Mouse (Mus musculus) gastrocnemius, postnatal 36 days (tissue): Measurements from ENCODE around the gene Slc35f4. TPM values are rescaled to one million over a fixed set of nuclear protein-coding genes. Genes with fewer than 3 reads are reported as not detected.
"Not testable (repeated sequence)": the region's sequence is repeated elsewhere in the genome, so short reads cannot be mapped to it uniquely, and the experiment has no call there.

Experiments
- DNase-seq, 2 experiments: peaks; one replicate each; pipeline ENCODE4 v3.0.0; 2022
- intact Hi-C: fragments of 180-260 bp; cut with DNase I; formaldehyde crosslinking; loops from one replicate; pipeline ENCODE4 v1.15.1; 2025
- microRNA-seq, 2 experiments: library from miRNA; unstranded; fragments of <30 nt; microRNA quantifications; one replicate each; pipeline ENCODE4 v1.2.0; 2021
- total RNA-seq, 2 experiments: library from RNA; stranded (reverse); gene quantifications; 2 replicates each; pipeline ENCODE4 v1.2.3; 2021

Gene Slc35f4
- total RNA-seq, 2 experiments from 2014 or later: not detected

DNA sequence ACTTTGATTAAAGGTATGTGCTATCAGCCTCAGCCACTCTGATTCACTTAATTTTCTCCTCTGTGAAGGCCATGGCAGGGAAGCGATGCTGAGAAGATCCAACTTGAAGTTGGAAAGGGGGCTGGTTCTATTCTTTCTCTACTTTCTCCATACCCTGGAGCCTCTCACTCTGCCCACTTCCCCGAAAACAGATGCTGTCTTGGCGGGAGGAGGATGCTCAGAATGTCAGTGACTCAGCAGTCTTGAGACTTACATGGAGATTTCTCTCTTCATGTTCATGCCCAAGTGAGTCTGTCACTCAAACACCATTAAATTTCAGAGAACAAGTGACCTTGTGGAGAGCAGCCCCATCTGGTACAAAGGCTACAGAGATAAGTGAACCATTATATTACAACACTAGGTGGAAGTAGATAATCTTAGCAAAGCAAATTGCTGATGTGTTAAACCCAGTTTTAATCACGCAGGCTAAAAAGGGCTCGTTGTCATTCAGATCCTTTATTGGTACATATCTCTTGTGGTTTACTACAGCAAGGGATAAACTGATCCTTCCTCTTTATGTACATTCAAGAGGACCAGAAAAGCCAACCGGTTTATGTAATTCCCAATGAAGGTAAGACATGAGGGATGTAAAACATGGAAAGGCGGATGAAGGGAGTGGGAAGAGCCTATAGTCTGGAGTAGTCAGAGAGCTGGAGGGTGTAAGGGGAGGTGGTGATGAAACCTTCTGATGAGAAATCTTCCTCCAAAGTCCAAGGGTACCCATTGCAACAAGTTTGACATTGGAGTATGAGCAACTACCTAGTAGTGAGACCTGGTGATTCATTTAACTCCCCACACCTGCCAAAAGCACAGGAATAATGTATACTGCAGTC lies 241.8 kb downstream of the Slc35f4 start:
- no peak for DNase-seq
- intact Hi-C loops: no loop called here

DNA sequence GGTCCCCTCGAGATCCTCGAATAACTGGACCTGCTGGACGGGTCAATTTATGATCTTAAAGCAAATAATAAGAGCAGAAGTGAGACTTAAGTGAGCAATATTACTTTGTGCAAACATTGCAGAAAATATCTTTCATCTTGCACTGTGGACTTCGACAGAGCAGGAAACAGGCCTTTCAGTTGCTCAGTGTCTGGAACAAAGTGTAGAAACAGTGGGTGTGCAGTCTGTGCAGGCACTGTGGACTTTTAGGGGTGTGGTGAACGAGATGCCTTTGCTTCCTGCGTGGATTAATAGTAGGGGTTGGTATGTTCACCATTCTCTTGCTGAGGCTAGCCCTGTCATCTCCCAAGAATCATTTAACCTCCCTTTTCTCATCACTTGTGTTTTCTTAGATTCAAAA lies 247.0 kb downstream of the Slc35f4 start:
- intact Hi-C loops: no loop called here
- DNase-seq: no peak

DNA sequence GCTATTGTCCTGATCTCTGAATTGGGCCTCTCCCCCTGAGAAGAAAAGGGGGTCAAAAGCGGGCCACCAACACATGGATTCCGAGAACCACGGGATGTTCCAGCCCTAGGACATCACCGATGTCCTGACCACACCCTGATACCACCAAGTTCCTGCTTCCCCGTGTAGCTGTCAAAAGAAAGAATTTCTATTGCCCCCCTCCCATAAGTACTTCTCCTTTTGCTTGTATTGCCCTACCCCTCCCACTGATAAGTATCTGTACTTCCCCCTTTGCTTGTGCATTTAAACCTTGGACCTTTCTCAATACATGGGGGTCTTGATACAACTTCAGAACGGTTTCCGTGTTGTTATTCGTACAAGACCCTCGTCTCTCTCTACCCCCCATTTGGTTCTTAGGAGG lies 247.4 kb downstream of the Slc35f4 start:
- DNase-seq, intact Hi-C loops: not testable (repeated sequence)

GRCm38 (mm10) chr14:49277642-49278041 lies 248.2 kb downstream of the Slc35f4 start:
- intact Hi-C loops: no loop called here
- no peak for DNase-seq

DNA sequence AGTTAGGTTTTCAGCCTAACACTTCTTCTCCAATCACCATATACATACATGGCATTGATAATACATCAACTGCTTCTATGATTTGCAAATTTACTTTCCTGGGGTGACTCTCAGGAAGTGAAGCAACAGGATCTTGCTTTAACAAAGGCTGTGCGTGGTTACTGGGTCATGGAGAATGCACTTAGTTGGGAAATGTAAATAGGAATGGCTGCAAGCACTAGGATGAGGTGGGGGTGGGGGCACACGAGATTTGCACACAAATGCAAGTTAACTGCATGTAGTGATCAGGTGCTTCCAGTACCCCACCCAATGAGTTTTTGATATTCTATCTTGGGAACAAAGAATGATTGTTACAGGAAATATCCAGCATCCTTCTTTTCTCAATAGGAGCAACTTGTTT lies 250.5 kb downstream of the Slc35f4 start:
- intact Hi-C loops: no loop called here
- no peak for DNase-seq

- intact Hi-C loops: no loop called here
These were observed 260.4 kb downstream of the Slc35f4 start for GRCm38 (mm10) chr14:49265286-49266002.

More at GRCm38 (mm10) chr14:49265286-49266002, 260.4 kb downstream of the Slc35f4 start:
- DNase-seq: no peak

Small RNAs within 50 kb of the gene (microRNA-seq; reads per million reads assigned to microRNA genes)
- 0 reads per million in 2 experiments for gene Gm22949
